Mouse (Mus musculus) midbrain, embryonic 16.5 days (tissue): ENCODE results near the gene Gramd1b. TPM values are rescaled to one million over a fixed set of nuclear protein-coding genes. Genes with fewer than 3 reads are reported as not detected.

ENCODE experiments used
- ATAC-seq: fragments of 200-750 bp; cut with Nextera tagmentation; 2 replicates; pipeline ENCODE4 v1.8.0; 2017; ENCODE audit warnings: moderate TSS enrichment
- H3K27ac ChIP-seq: fragments of 300-500 bp; sonication (generic); 2 replicates; pipeline ENCODE4 v1.5.1; 2014; ENCODE audit warnings: mild to moderate bottlenecking, low read length, mixed read lengths
- H3K27me3 ChIP-seq: fragments of 300-500 bp; sonication (generic); 2 replicates; pipeline ENCODE4 v1.6.1; 2014; ENCODE audit warnings: low read depth, low read length, mixed read lengths; ENCODE audit not compliant: control insufficient read depth, insufficient read depth
- H3K36me3 ChIP-seq: fragments of 300-500 bp; sonication (generic); 2 replicates; pipeline ENCODE4 v1.6.1; 2014; ENCODE audit warnings: mild to moderate bottlenecking, low read length, moderate library complexity, mixed read lengths; ENCODE audit not compliant: control insufficient read depth, insufficient read depth
- H3K4me1 ChIP-seq: fragments of 300-500 bp; sonication (generic); 2 replicates; pipeline ENCODE4 v1.6.1; 2014; ENCODE audit warnings: mild to moderate bottlenecking, low read length, mixed read lengths; ENCODE audit not compliant: control insufficient read depth, insufficient read depth
- H3K4me2 ChIP-seq: fragments of 300-500 bp; sonication (generic); 2 replicates; pipeline ENCODE4 v1.6.1; 2014; ENCODE audit warnings: mild to moderate bottlenecking, low read length, mixed read lengths
- H3K4me3 ChIP-seq: fragments of 300-500 bp; sonication (generic); 2 replicates; pipeline ENCODE4 v1.5.1; 2014; ENCODE audit warnings: low read depth, mild to moderate bottlenecking, low read length, moderate library complexity, mixed read lengths
- H3K9ac ChIP-seq: fragments of 300-500 bp; sonication (generic); 2 replicates; pipeline ENCODE4 v1.6.1; 2014; ENCODE audit warnings: low read depth, low read length, mixed read lengths
- H3K9me3 ChIP-seq: fragments of 300-500 bp; sonication (generic); replicated peaks from 2 replicates; pipeline ENCODE4 v1.6.1; 2014; ENCODE audit warnings: mild to moderate bottlenecking, low read length, mixed read lengths; ENCODE audit not compliant: control insufficient read depth, poor library complexity, severe bottlenecking
- WGBS: fragments of 180-500 bp; shearing (Covaris S2); extraction: QIAGEN DNeasy Blood & Tissue Kit; methylation state at CpG from one replicate; pipeline ENCODE4 v1.1.7; 2014; 5-methylcytosine and 5-hydroxymethylcytosine counted together
- polyA plus RNA-seq: library from polyadenylated mRNA; unstranded; fragments of >200 nt; fragmentation: Nextera tagmentation; extraction: Ambion mirVana; gene quantifications from 2 replicates; pipeline ENCODE4 v1.2.1, GENCODE M21; 2015

Gene Gramd1b
- polyA plus RNA-seq, 1 experiment from 2014 or later, result 20.3 TPM

DNA sequence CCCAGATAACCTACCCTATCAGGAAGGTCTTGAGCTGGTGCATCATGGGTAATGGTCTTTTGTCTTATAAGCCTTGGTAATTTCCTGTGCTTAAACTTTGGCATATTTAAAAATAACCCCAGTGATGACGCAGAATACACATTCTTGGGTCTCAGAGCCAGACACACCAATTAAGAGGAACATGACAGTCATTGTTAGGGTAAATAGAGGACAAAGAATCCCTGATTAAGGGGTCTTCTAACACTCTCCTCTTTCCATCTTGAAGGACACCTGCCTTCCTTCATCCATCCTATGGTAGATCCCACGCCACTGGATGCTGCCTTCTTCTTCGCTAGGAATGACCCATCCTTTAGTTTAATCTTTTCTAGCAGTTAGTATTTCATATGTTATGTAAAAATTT is 208.8 kb downstream of the Gramd1b start:
- H3K9ac ChIP-seq, result no peak overlapping the region
- H3K4me3 ChIP-seq, result no peak overlapping the region
- 87% methylated on average over 3 of the region's 3 CpGs for WGBS
- H3K27ac ChIP-seq, result no peak overlapping the region
- H3K4me1 ChIP-seq, result no peaks in the 10 kb centered on the region
- ATAC-seq, result no peak
- no peaks in the 10 kb centered on the region for H3K9me3 ChIP-seq
- no peak overlapping the region for H3K4me2 ChIP-seq
- H3K36me3 ChIP-seq, result peaks cover 18% of the 10 kb centered on the region; the same call in 1 of the 2 replicates
- H3K27me3 ChIP-seq, result no peaks in the 10 kb centered on the region

DNA sequence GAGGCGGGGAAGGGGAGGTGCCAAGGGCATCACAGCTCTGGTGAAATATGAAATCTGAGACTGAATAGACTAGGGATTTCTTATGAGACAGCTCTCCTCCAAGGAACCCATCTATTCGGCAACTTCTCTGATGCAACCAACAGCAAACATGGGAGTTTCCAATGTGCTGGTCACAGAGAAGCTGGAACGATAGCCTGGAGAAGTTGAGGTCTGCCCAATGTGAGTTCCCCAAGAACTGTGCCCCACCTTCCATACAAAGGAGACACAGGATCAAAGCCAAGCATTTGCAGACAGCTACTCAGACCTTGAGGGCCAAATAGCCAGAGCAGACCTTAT is 209.5 kb downstream of the Gramd1b start:
- no peaks in the 10 kb centered on the region for H3K9me3 ChIP-seq
- WGBS, result 94% methylated on average over 3 of the region's 3 CpGs
- H3K36me3 ChIP-seq, result peaks cover 25% of the 10 kb centered on the region; the same call in 1 of the 2 replicates
- H3K27ac ChIP-seq, result no peak overlapping the region
- H3K4me3 ChIP-seq, result no peak overlapping the region
- H3K27me3 ChIP-seq, result no peaks in the 10 kb centered on the region
- no peak for ATAC-seq
- no peak overlapping the region for H3K4me2 ChIP-seq
- H3K9ac ChIP-seq, result no peak overlapping the region
- H3K4me1 ChIP-seq, result no peaks in the 10 kb centered on the region

DNA sequence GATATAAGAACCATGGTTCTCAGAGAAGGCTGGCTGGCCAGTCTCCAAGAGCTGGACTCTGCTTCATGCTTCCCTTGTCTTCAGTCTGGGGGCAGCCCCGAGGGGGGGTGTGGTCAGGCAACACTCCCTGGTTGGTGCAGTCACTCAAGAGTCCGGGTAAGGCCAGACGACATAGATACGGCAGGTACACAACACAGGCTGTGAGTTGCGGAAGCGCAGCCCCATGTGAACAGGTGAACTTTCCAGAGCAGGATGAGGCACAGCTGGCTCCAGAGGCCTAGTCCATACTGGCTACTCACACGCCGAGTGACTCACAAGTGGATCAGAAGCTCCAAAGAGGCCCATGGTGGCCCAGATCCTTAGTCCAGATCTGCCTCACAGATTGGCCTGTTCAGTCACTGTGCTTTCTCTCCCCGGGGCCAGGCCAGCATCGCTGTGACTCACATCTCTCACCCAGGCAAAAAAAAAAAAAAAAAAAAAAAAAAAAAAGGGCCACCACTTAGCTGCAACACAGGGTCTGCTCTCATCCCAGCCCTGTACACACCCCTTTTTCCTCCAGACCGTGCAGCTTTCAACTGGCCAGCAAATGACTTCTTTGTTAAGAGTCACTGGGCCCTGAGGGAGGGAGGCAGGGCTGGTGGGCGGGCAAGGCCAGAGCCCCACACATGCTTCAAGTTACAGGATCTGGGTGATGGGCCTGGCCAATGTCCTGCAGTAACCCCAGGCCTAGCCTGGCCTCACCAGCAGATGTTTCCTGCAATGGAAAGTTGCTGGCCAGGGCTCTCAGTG is 210.1 kb downstream of the Gramd1b start:
- H3K9me3 ChIP-seq, result no peaks in the 10 kb centered on the region
- WGBS, result 52% methylated on average over 12 of the region's 12 CpGs
- H3K4me1 ChIP-seq, result no peaks in the 10 kb centered on the region
- H3K36me3 ChIP-seq, result peaks cover 24% of the 10 kb centered on the region; the same call in 1 of the 2 replicates
- no peak overlapping the region for H3K9ac ChIP-seq
- H3K4me3 ChIP-seq, result no peak overlapping the region
- H3K4me2 ChIP-seq, result no peak overlapping the region
- no peaks in the 10 kb centered on the region for H3K27me3 ChIP-seq
- no peak overlapping the region for H3K27ac ChIP-seq
- no peak for ATAC-seq

DNA sequence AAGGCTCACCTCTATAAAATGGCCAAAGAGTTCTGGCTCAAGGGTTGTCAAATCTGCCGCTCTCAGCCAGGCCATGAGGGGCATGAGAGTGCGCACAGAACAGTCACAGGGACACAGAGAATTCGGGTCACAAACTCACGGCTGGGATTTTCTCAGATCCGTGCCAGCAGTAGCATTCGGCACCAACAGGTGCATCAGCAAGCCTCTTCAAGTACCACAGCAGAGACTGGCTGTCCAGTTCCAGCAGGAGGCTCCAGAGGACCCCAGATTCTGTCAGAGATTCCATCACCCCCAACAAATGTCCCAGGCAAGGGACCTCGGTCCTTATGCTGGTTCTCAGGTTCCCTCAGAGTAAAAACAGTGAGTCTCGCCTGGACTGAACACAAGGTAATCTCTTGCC is 210.8 kb downstream of the Gramd1b start:
- H3K4me1 ChIP-seq, result no peaks in the 10 kb centered on the region
- H3K4me2 ChIP-seq, result no peak overlapping the region
- no peaks in the 10 kb centered on the region for H3K9me3 ChIP-seq
- no peaks in the 10 kb centered on the region for H3K27me3 ChIP-seq
- H3K27ac ChIP-seq, result no peak overlapping the region
- peaks cover 20% of the 10 kb centered on the region for H3K36me3 ChIP-seq
- no peak overlapping the region for H3K9ac ChIP-seq
- H3K4me3 ChIP-seq, result no peak overlapping the region
- 88% methylated on average over 8 of the region's 8 CpGs for WGBS
- ATAC-seq, result no peak

DNA sequence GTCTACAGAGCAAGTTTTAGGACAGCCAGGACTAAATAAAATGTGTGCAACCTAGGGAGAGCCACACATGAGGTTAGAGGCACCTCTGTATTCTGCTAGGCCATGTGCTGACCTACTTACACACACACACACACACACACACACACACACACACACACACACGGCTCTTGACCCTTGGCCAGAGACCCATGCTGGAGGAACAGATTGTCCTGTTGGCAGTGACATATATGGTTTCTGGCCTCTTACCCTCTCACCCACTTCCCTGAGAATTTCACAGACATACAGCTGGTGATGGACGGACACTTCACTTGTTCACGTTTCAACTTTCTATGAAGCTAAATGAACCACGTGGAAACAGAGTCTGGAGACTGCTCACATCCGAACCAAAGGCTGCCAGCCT is 212.4 kb downstream of the Gramd1b start:
- Histone ChIP-seq H3K9me3 (no peaks in the 10 kb centered on the region), H3K4me3 (no peak overlapping the region), H3K4me1 (no peaks in the 10 kb centered on the region), H3K27me3 (no peaks in the 10 kb centered on the region), H3K9ac (no peak overlapping the region), H3K4me2 (no peak overlapping the region), H3K27ac (no peak overlapping the region), H3K36me3 (peaks cover 21% of the 10 kb centered on the region)
- 92% methylated on average over 5 of the region's 5 CpGs for WGBS
- ATAC-seq, result no peak

DNA sequence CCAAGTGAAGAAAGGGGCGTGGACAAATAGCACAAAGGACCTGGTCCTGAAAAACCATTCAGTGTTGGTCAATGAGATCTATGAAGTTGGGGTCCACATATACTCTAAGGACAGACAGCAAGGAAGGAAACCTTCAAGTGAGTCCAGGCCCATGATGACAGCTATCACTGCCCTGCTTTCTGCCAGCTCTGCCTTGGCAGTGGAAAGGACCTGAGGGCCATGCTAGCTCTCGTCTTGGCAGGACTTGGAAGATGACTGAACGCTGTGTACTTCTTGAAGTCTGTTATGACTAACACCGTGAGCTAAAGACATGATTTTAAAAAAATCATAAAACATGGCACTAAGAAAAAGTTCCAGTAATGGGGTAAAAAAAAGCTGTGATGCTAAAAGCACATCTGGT is 213.4 kb downstream of the Gramd1b start:
- Histone ChIP-seq H3K27ac (no peak overlapping the region), H3K9me3 (no peaks in the 10 kb centered on the region), H3K36me3 (peaks cover 20% of the 10 kb centered on the region), H3K4me2 (no peak overlapping the region), H3K4me3 (no peak overlapping the region), H3K9ac (no peak overlapping the region), H3K27me3 (no peaks in the 10 kb centered on the region), H3K4me1 (no peaks in the 10 kb centered on the region)
- ATAC-seq, result no peak
- 94% methylated on average over 4 of the region's 4 CpGs for WGBS

DNA sequence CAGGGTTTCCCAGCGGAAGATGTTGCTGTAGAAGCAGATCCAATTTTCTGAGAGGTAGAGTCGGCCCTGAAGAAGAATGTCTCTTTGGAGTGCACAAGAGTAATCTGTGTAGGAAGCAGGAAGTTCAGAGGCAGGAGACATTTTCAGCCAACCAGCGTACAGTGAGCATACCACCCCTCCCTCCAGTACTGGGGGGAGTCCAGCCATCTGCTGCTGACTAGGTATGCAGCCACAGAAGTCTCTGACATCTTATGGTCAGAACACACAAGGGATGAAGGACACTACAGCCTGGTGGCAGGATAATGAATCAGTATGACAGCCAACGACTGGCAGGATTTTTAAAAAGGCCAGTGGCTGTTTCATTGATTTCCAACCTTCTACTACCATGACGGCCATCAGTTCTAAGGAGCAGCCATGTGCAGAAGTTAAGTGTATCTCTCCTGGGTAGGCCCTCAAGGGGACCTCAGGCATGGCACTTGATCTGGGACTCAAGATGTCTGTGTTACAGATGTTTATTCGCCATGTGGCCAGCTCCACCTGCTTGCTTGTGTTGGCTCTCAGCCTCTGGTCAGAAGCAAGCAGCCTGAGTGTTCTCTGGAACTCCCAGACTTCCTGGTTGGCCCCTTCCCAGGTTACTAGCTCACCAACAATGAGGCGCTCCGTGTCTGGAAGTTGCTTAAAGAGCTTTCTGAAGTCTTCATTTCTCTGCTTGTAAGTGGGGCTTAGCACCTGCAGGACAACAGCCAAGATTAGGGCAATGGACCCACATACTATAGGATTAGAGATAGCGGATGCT is 214.1 kb downstream of the Gramd1b start:
- H3K4me1 ChIP-seq, result no peaks in the 10 kb centered on the region
- no peak overlapping the region for H3K4me3 ChIP-seq
- no peak for ATAC-seq
- H3K9ac ChIP-seq, result no peak overlapping the region
- no peak overlapping the region for H3K4me2 ChIP-seq
- no peaks in the 10 kb centered on the region for H3K27me3 ChIP-seq
- H3K27ac ChIP-seq, result no peak overlapping the region
- H3K36me3 ChIP-seq, result peaks cover 23% of the 10 kb centered on the region
- no peaks in the 10 kb centered on the region for H3K9me3 ChIP-seq
- 83% methylated on average over 9 of the region's 9 CpGs for WGBS

DNA sequence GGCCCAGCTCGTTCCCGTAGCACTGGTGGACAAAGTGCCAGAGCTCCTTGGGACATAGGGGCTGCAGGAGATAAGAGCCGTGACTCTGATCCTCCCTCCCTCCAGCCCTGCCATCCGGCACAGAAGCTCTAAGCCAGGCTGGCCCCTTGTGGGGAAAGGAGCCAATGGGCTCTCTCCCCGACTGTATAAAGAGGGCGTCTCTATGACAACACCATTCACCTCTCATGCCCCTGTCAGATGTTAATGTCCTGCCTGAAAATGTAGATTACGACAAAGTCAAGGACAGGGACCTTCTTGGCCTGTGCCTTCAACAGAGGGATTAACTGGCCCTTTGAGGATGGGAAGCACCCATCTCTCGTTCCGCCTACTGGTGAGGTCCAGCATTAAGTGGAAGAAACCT is 219.4 kb downstream of the Gramd1b start:
- Histone ChIP-seq H3K9me3 (no peaks in the 10 kb centered on the region), H3K4me1 (no peaks in the 10 kb centered on the region), H3K9ac (no peak overlapping the region), H3K27ac (no peak overlapping the region), H3K4me3 (no peak overlapping the region), H3K36me3 (peaks cover 46% of the 10 kb centered on the region), H3K4me2 (no peak overlapping the region), H3K27me3 (no peaks in the 10 kb centered on the region)
- no peak for ATAC-seq
- 62% methylated on average over 9 of the region's 9 CpGs for WGBS

DNA sequence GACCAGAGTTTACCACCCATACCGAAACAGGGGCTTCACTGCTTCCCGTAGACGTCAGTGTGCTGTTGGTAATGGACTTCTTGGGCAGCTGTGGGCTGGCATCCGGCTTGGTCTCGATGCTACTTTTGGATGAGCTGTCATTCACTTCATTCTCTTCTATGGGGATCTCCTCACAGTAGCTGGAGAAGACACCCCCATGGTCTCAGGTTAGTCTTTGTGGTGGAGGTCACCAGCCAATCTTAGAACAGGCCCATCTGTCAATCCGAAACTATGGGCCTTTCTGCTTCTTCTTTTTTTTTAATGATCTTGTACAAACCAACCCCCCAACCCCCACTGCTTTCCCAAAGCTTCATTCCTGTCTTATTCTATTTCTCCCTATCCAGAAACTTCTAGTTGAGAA is 221.3 kb downstream of the Gramd1b start:
- H3K27ac ChIP-seq, result no peak overlapping the region
- no peak overlapping the region for H3K9ac ChIP-seq
- H3K4me3 ChIP-seq, result no peak overlapping the region
- H3K4me2 ChIP-seq, result no peak overlapping the region
- H3K36me3 ChIP-seq, result peaks cover 53% of the 10 kb centered on the region
- 93% methylated on average over 6 of the region's 6 CpGs for WGBS
- ATAC-seq, result no peak
- no peaks in the 10 kb centered on the region for H3K4me1 ChIP-seq
- no peaks in the 10 kb centered on the region for H3K27me3 ChIP-seq
- no peaks in the 10 kb centered on the region for H3K9me3 ChIP-seq
